Mouse (Mus musculus): ENCODE data around the gene Alpk1. TPM values are rescaled to one million over a fixed set of nuclear protein-coding genes. Genes with fewer than 3 reads are reported as not detected.

Alpk1 gene
- polyA plus RNA-seq, 2 experiments: 1.5 to 3.0 TPM

DNA sequence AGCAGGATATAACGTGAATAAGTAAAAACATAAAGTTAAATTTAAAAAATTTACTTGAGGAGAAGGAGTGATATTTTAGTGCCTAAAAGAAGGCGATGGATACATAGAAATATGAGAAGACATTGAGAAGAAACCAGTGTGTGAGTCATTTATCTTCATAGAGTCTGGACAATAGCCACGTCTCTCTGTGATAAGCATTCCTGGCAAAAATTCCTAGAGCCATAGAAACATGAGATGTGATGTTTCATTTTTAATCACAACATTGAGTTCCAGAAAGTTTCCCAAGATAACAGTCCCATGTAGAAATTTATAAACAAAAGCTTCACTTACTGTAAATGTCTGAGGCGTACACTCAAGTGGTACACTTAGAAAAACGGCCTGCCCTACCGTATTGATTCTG is 2.6 kb upstream of the Alpk1 start:
- Histone ChIP-seq H3K9me3 (ENCODE audit: control insufficient read depth, low read length) (no peaks in the 10 kb centered on the region), H3K4me2 (replicated peaks; ENCODE audit: low read depth, low read length, severe bottlenecking) (no peak overlapping the region), H3K27me3 (ENCODE audit: control insufficient read depth, insufficient read depth, low read length) (0 out of 2 replicates have a peak, but pooled peaks cover 3% of the 10 kb centered on the region), H3K36me3 (ENCODE audit: control insufficient read depth, insufficient read depth, low read length) (no peaks in the 10 kb centered on the region), H3K9ac (ENCODE audit: low read depth, low read length, severe bottlenecking) (no peak overlapping the region), H3K4me3 (replicated peaks; ENCODE audit: low read length) (no peak overlapping the region), H3K27ac (replicated peaks; ENCODE audit: low read depth, low read length) (no peak overlapping the region), H3K4me1 (ENCODE audit: control insufficient read depth, insufficient read depth, low read length) (no peaks in the 10 kb centered on the region)
- no peak for ATAC-seq (ENCODE audit: low FRiP score, low read depth)
- WGBS: 89% methylated on average over 6 of the region's 6 CpGs
- DNase-seq (ENCODE audit: low spot score): no peak
- TF ChIP-seq POLR2A (IDR thresholded peaks at IDR 0.05; ENCODE audit: borderline replicate concordance, extremely low read depth, insufficient read depth, insufficient read length): no peak

DNA sequence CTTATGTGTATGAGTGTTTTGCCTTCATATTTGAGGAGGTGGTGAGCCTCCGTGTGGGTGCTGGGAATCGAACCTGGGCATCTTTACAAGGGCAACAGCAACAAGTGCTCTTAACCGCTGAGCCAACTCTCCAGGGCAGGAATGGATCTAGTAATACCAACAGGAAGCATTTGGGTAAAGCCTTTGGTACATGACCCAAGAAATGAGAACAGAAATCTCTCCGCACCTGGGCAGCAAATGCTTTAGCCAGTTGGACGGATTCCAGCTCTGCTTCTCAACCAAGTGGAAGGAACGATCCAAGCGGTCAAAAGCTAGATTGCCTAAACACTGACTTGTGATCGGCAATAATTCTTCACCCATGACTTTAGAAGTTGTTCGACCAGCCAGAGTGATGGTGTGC is 594 bp upstream of the Alpk1 start:
- TF ChIP-seq POLR2A (IDR thresholded peaks at IDR 0.05; ENCODE audit: borderline replicate concordance, extremely low read depth, insufficient read depth, insufficient read length): no peak
- H3K27me3 ChIP-seq (ENCODE audit: control insufficient read depth, insufficient read depth, low read length): no peaks in the 10 kb centered on the region
- H3K9ac ChIP-seq (ENCODE audit: low read depth, low read length, severe bottlenecking): no peak overlapping the region
- no peaks in the 10 kb centered on the region for H3K4me1 ChIP-seq (ENCODE audit: control insufficient read depth, insufficient read depth, low read length)
- no peaks in the 10 kb centered on the region for H3K9me3 ChIP-seq (ENCODE audit: control insufficient read depth, low read length)
- H3K4me3 ChIP-seq (replicated peaks; ENCODE audit: low read length): no peak overlapping the region
- ATAC-seq (ENCODE audit: low FRiP score, low read depth) (no peak), DNase-seq (ENCODE audit: low spot score) (no peak)
- 86% methylated on average over 9 of the region's 9 CpGs for WGBS
- H3K4me2 ChIP-seq (replicated peaks; ENCODE audit: low read depth, low read length, severe bottlenecking): no peak overlapping the region
- no peak overlapping the region for H3K27ac ChIP-seq (replicated peaks; ENCODE audit: low read depth, low read length)
- H3K36me3 ChIP-seq (ENCODE audit: control insufficient read depth, insufficient read depth, low read length): no peaks in the 10 kb centered on the region

DNA sequence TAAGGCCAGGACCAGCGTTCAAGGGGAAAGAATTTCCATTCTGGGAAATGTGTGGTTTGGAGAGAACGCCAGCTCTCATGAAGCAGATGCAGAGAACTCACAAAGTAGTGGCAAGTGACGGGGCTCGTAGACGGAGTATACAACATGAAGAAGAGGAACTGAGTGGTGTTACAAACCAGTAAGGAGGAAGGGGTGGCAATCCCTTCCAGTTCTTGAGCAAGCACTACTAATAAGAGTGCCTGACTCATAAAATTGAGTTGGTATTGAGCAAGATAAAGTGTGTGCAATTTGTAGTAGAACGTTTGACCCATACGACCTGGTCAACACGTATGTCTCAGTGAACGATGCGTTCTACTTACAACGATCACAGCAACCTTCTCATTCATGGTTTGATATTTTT is 11.2 kb downstream of the Alpk1 start:
- no peak for TF ChIP-seq POLR2A (IDR thresholded peaks at IDR 0.05; ENCODE audit: borderline replicate concordance, extremely low read depth, insufficient read depth, insufficient read length)
- no peak overlapping the region for H3K9ac ChIP-seq (ENCODE audit: low read depth, low read length, severe bottlenecking)
- H3K9me3 ChIP-seq (ENCODE audit: control insufficient read depth, low read length): no peaks in the 10 kb centered on the region
- H3K4me1 ChIP-seq (ENCODE audit: control insufficient read depth, insufficient read depth, low read length): no peaks in the 10 kb centered on the region
- no peak overlapping the region for H3K4me2 ChIP-seq (replicated peaks; ENCODE audit: low read depth, low read length, severe bottlenecking)
- no peak overlapping the region for H3K4me3 ChIP-seq (replicated peaks; ENCODE audit: low read length)
- H3K27me3 ChIP-seq (ENCODE audit: control insufficient read depth, insufficient read depth, low read length): no peaks in the 10 kb centered on the region
- H3K27ac ChIP-seq (replicated peaks; ENCODE audit: low read depth, low read length): no peak overlapping the region
- no peak for DNase-seq (ENCODE audit: low spot score)
- no peaks in the 10 kb centered on the region for H3K36me3 ChIP-seq (ENCODE audit: control insufficient read depth, insufficient read depth, low read length)
- no peak for ATAC-seq (ENCODE audit: low FRiP score, low read depth)
- WGBS: 80% methylated on average over 11 of the region's 11 CpGs

DNA sequence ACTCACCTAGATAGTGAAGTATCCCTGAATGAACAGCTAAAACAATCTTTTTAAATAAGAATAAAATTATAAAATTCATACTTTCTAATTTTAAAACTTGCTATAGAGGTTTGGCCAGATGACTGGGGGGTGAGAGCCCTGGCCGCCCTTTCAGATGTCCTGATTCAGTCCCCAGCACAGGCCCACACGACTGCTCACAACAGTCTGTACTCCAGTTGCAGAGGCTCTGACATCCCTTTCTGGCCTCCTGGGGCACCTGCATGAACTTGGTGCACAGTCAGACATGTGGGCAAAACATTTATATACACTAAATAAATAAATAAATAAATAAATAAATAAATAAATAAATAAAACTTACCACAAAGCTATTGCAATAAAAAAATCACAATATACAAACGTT is 14.4 kb downstream of the Alpk1 start:
- no peaks in the 10 kb centered on the region for H3K4me1 ChIP-seq (ENCODE audit: control insufficient read depth, insufficient read depth, low read length)
- no peak overlapping the region for H3K4me3 ChIP-seq (replicated peaks; ENCODE audit: low read length)
- H3K36me3 ChIP-seq (ENCODE audit: control insufficient read depth, insufficient read depth, low read length): no peaks in the 10 kb centered on the region
- 68% methylated on average over 3 of the region's 3 CpGs for WGBS
- no peak overlapping the region for H3K9ac ChIP-seq (ENCODE audit: low read depth, low read length, severe bottlenecking)
- H3K4me2 ChIP-seq (replicated peaks; ENCODE audit: low read depth, low read length, severe bottlenecking): no peak overlapping the region
- DNase-seq (ENCODE audit: low spot score): no peak
- H3K27me3 ChIP-seq (ENCODE audit: control insufficient read depth, insufficient read depth, low read length): no peaks in the 10 kb centered on the region
- ATAC-seq (ENCODE audit: low FRiP score, low read depth): no peak
- no peak for TF ChIP-seq POLR2A (IDR thresholded peaks at IDR 0.05; ENCODE audit: borderline replicate concordance, extremely low read depth, insufficient read depth, insufficient read length)
- no peaks in the 10 kb centered on the region for H3K9me3 ChIP-seq (ENCODE audit: control insufficient read depth, low read length)
- H3K27ac ChIP-seq (replicated peaks; ENCODE audit: low read depth, low read length): no peak overlapping the region

DNA sequence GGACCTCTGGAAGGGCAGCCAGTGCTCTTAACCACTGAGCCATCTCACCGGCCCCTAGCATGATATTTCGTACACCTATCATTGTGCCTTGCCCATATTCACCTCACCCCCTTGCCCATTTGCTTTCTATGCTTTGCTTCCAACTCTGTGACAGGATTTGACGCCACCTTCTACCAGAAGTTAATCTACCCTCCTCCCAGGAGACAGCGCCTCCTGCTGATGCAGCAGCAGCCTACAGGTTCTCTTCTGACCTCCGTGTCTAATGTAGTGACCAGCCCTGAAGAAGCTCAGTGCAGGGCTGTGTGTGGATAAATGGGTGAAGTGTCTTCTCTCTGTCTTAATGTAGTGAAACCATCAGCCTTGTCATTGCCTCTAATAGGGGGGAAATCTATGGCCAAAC is 15.8 kb downstream of the Alpk1 start:
- 55% methylated on average over 5 of the region's 5 CpGs for WGBS
- no peak for TF ChIP-seq POLR2A (IDR thresholded peaks at IDR 0.05; ENCODE audit: borderline replicate concordance, extremely low read depth, insufficient read depth, insufficient read length)
- H3K4me1 ChIP-seq (ENCODE audit: control insufficient read depth, insufficient read depth, low read length): no peaks in the 10 kb centered on the region

DNA sequence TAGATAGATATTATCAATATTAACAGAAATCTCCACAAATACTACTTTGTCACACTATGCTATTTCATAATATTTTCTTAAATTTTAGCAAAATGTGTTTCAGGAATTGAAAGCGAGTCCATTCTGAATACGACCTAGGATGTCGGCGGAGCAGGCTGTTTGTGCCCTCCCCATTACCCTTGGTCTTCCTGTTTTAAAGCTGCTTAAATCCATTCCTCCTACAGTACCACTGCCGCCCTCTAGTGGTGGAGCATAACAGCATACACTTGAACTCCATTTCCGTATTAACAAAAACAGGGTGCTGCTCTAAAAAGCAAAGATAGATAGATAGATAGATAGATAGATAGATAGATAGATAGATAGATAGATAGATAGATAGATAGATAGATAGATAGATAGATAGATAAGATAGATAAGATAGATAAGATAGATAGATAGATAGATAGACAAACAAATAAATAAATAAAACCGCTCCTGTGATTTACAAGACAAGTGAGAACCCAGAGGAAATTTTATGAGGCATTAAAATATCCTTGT is 17.2 kb downstream of the Alpk1 start:
- Histone ChIP-seq H3K36me3 (ENCODE audit: control insufficient read depth, insufficient read depth, low read length) (no peaks in the 10 kb centered on the region), H3K9ac (ENCODE audit: low read depth, low read length, severe bottlenecking) (no peak overlapping the region), H3K9me3 (ENCODE audit: control insufficient read depth, low read length) (no peaks in the 10 kb centered on the region), H3K4me2 (replicated peaks; ENCODE audit: low read depth, low read length, severe bottlenecking) (no peak overlapping the region), H3K27ac (replicated peaks; ENCODE audit: low read depth, low read length) (no peak overlapping the region), H3K4me1 (ENCODE audit: control insufficient read depth, insufficient read depth, low read length) (no peaks in the 10 kb centered on the region), H3K4me3 (replicated peaks; ENCODE audit: low read length) (no peak overlapping the region), H3K27me3 (ENCODE audit: control insufficient read depth, insufficient read depth, low read length) (0 out of 2 replicates have a peak, but pooled peaks cover 7% of the 10 kb centered on the region)
- TF ChIP-seq POLR2A (IDR thresholded peaks at IDR 0.05; ENCODE audit: borderline replicate concordance, extremely low read depth, insufficient read depth, insufficient read length): no peak
- DNase-seq (ENCODE audit: low spot score) (peak; percentile 68), ATAC-seq (ENCODE audit: low FRiP score, low read depth) (no peak)
- WGBS: 22% methylated on average over 7 of the region's 7 CpGs

More for the DNA sequence above, 15.8 kb downstream of the Alpk1 start:
- Histone ChIP-seq H3K27me3 (ENCODE audit: control insufficient read depth, insufficient read depth, low read length) (no peaks in the 10 kb centered on the region), H3K9me3 (ENCODE audit: control insufficient read depth, low read length) (no peaks in the 10 kb centered on the region), H3K36me3 (ENCODE audit: control insufficient read depth, insufficient read depth, low read length) (no peaks in the 10 kb centered on the region), H3K9ac (ENCODE audit: low read depth, low read length, severe bottlenecking) (no peak overlapping the region), H3K27ac (replicated peaks; ENCODE audit: low read depth, low read length) (no peak overlapping the region), H3K4me3 (replicated peaks; ENCODE audit: low read length) (no peak overlapping the region), H3K4me2 (replicated peaks; ENCODE audit: low read depth, low read length, severe bottlenecking) (no peak overlapping the region)
- ATAC-seq (ENCODE audit: low FRiP score, low read depth): no peak
- DNase-seq (ENCODE audit: low spot score): no peak
